Comparison of ENCODE assay signal across 8 mouse cellular contexts in genomic region chr13:37751154-37751950, GRCm38 (mm10). TPM values are rescaled to one million over a fixed set of nuclear protein-coding genes. Genes with fewer than 3 reads are reported as not detected.
A peak's percentile ranks its signal among the peaks of the same experiment; 100 is the strongest.
DNase-seq lines count a peak whose midpoint lies in the region; ATAC-seq lines count a peak whose summit lies in the region.

No protein-coding gene starts in this region.

- DNase-seq in right cerebral cortex, adult 18-20 months, result peak; percentile 15
- no peak for DNase-seq in right cerebral cortex, postnatal 4 days
- peak; percentile 67 for DNase-seq in layer of hippocampus, adult 9-11 months
- DNase-seq in thymus, postnatal 4 days, result peak; percentile 68
- no peak for DNase-seq in cerebellum, adult 11-12 months
- no peak for DNase-seq in cerebellum, postnatal 36 days

- ATAC-seq in frontal cortex, adult (ENCODE audit: low TSS enrichment), result peak; percentile 79
- ATAC-seq in monocyte, adult 5-6 weeks (replicated peaks; ENCODE audit: insufficient number of reproducible peaks, low FRiP score, low TSS enrichment, poor library complexity, severe bottlenecking), result peak; percentile 56; the same call in 1 of the 2 replicates

RNA-seq across cellular contexts. Expression of gene Rreb1, which starts 26.8 kb away (rescaled TPM):
- 13.0 to 29.9 TPM (median 18.2 TPM) in 3 replicates for total RNA-seq in monocyte, adult 5-6 weeks (2017)

Comparison
In these comparisons a context has a peak if more than half of its experiments do, and no peak if none do; other contexts are left out.
1. DNase-seq: peak in right cerebral cortex, adult 18-20 months (single experiment), layer of hippocampus, adult 9-11 months (single experiment) and thymus, postnatal 4 days (single experiment); none in right cerebral cortex, postnatal 4 days (single experiment), cerebellum, adult 11-12 months (single experiment) and cerebellum, postnatal 36 days (0 of 2).